Mouse (Mus musculus) heart, adult 10 weeks (tissue): ENCODE measurements around the gene Acer1. TPM values are rescaled to one million over a fixed set of nuclear protein-coding genes. Genes with fewer than 3 reads are reported as not detected.

ENCODE experiments used
- polyA plus RNA-seq: library from polyadenylated mRNA; stranded (reverse); fragments of 350-450 nt; fragmentation: Illumina TruSeq; extraction: RNeasy Lipid Tissue Mini Kit (QIAGEN cat#74804); gene quantifications from one replicate; pipeline ENCODE4 v1.2.3, GENCODE M21; 2014; ENCODE audit warnings: low read depth, low replicate concordance

The Acer1 gene
- polyA plus RNA-seq: not detected

GRCm38 (mm10) chr17:56982013-56982412, at the start of gene Acer1:
Acer1 (minus strand) TSS chr17:56982126.

GRCm38 (mm10) chr17:57030931-57031660, 49.2 kb upstream of the Acer1 start, which contains the start of gene Khsrp:
Khsrp (minus strand) TSS chr17:57031522.

GRCm38 (mm10) chr17:57011236-57012141, 29.6 kb upstream of the Acer1 start, which contains the start of the genes Gtf2f1 and Gm17949:
Gtf2f1 (minus strand) TSS chr17:57011288.
Gm17949 (plus strand) TSS chr17:57011469.

GRCm38 (mm10) chr17:56999968-57000609, 18.2 kb upstream of the Acer1 start, which contains the start of gene Pspn:
Pspn (minus strand) TSS chr17:57000018.

GRCm38 (mm10) chr17:56997029-56997667, 15.2 kb upstream of the Acer1 start, which contains the start of gene Alkbh7:
Alkbh7 (plus strand) TSS chr17:56997339.

GRCm38 (mm10) chr17:56990115-56990746, 8.3 kb upstream of the Acer1 start, which contains the start of gene Clpp:
Clpp (plus strand) TSS chr17:56990305.

GRCm38 (mm10) chr17:56935363-56936131, 46.4 kb downstream of the Acer1 start, which contains the start of gene Mllt1:
Mllt1 (minus strand) TSS chr17:56935415.

Other genes with a start within 250 kb of the Acer1 start
- gene Nrtn, start 224.6 kb downstream of the Acer1 start, polyA plus RNA-seq: 10.2 TPM
- 21.5 TPM for gene Dus3l, start 217.4 kb downstream of the Acer1 start, polyA plus RNA-seq
- 1.6 TPM for gene Prr22, start 211.9 kb downstream of the Acer1 start, polyA plus RNA-seq
- gene Rfx2, start 151.1 kb downstream of the Acer1 start, polyA plus RNA-seq: 4.3 TPM
- gene Acsbg2, start 107.7 kb downstream of the Acer1 start, polyA plus RNA-seq: not detected
- not detected for gene 1700061G19Rik, start 106.6 kb downstream of the Acer1 start, polyA plus RNA-seq
- gene Mllt1, start 46.7 kb downstream of the Acer1 start, polyA plus RNA-seq: 23.8 TPM
- 107 TPM for gene Clpp, start 8.2 kb upstream of the Acer1 start, polyA plus RNA-seq
- gene Alkbh7, start 15.2 kb upstream of the Acer1 start, polyA plus RNA-seq: 73.4 TPM
- not detected for gene Pspn, start 17.9 kb upstream of the Acer1 start, polyA plus RNA-seq
- 29.0 TPM for gene Gtf2f1, start 29.2 kb upstream of the Acer1 start, polyA plus RNA-seq
- gene Gm17949, start 29.3 kb upstream of the Acer1 start, polyA plus RNA-seq: not detected
- 25.9 TPM for gene Khsrp, start 49.4 kb upstream of the Acer1 start, polyA plus RNA-seq
- not detected for gene Slc25a41, start 59.5 kb upstream of the Acer1 start, polyA plus RNA-seq
- gene Crb3, start 77.0 kb upstream of the Acer1 start, polyA plus RNA-seq: not detected
- gene Slc25a23, start 77.7 kb upstream of the Acer1 start, polyA plus RNA-seq: 64.1 TPM
- gene Dennd1c, start 96.4 kb upstream of the Acer1 start, polyA plus RNA-seq: 1.5 TPM
- gene Tubb4a, start 105.7 kb upstream of the Acer1 start, polyA plus RNA-seq: 3.6 TPM
- gene Tnfsf9, start 123.2 kb upstream of the Acer1 start, polyA plus RNA-seq: 1.9 TPM
- not detected for gene Cd70, start 167.7 kb upstream of the Acer1 start, polyA plus RNA-seq
- gene Tnfsf14, start 212.1 kb upstream of the Acer1 start, polyA plus RNA-seq: not detected
- 132 TPM for gene C3, start 246.0 kb upstream of the Acer1 start, polyA plus RNA-seq